8 mouse cellular contexts compared by ENCODE assay signal in genomic region chr7:128860141-128860540, GRCm38 (mm10).
DNase-seq lines count a peak whose midpoint lies in the region; ATAC-seq and TF ChIP-seq lines count a peak whose summit lies in the region.

No protein-coding gene starts in this region.

- POLR2A ChIA-PET in Patski (lab: Charles Lee), result no interaction called here

- 4% methylated on average over 3 of the region's 3 CpGs for WGBS in liver, embryonic 16.5 days (ENCODE audit: insufficient replicate concordance)

- peak; percentile 88 for TF ChIP-seq CTCF in Patski (IDR thresholded peaks at IDR 0.05)
- TF ChIP-seq CTCF in gastrocnemius, adult 2 months (IDR thresholded peaks at IDR 0.05), result peak; percentile 80

- no peaks in the 10 kb centered on the region for H3K4me1 ChIP-seq in liver, embryonic 16.5 days (ENCODE audit: control insufficient read depth, low read depth, low read length)

- no peak overlapping the region for H3K4me3 ChIP-seq in gastrocnemius, adult 2 months
- H3K4me3 ChIP-seq in liver, embryonic 16.5 days (ENCODE audit: low read depth, low read length), result no peak overlapping the region

- no peak for ATAC-seq in Patski
- ATAC-seq in liver, embryonic 16.5 days (ENCODE audit: low read depth), result peak; percentile 35; the same call in 1 of the 2 replicates

- H3K36me3 ChIP-seq in liver, embryonic 16.5 days (ENCODE audit: control insufficient read depth, insufficient read depth), result no peaks in the 10 kb centered on the region

- no peak overlapping the region for H3K4me2 ChIP-seq in liver, embryonic 16.5 days (ENCODE audit: low read depth, low read length)

- H3K27me3 ChIP-seq in Patski, result peaks cover 7% of the 10 kb centered on the region
- H3K27me3 ChIP-seq in liver, embryonic 16.5 days (ENCODE audit: control insufficient read depth, insufficient read depth, low read depth, low read length), result no peaks in the 10 kb centered on the region

- intact Hi-C loops in gastrocnemius, adult 2 months (cut with DNase I), result loop anchor here (2.0 to 5.0 kb wide), 2 partner anchors 447 to 647 kb away; no protein-coding TSS in a partner anchor

- H3K27ac ChIP-seq in gastrocnemius, adult 2 months, result no peak overlapping the region
- no peak overlapping the region for H3K27ac ChIP-seq in liver, embryonic 16.5 days (ENCODE audit: low read length)

- in situ Hi-C loops in Patski (cut with MboI; ENCODE audit: low pct_unique_long_range_greater_than_20kb), result no loop called here

- DNase-seq in A20 (ENCODE audit: low read depth, low spot score) (peak; percentile 63), Patski (ENCODE audit: low read depth, low spot score) (no peak)
- peak; percentile 70 to 80 for DNase-seq in cerebellum, postnatal 25 days
- DNase-seq in gastrocnemius, adult 2 months, result peak; percentile 63
- DNase-seq in kidney, postnatal 36 days, result peak; percentile 35 to 83
- DNase-seq in retina, postnatal 1 day, result peak; percentile 81
- DNase-seq in urinary bladder, postnatal 36 days (ENCODE audit: low spot score in 2 of 2), result peak; percentile 26 to 51

- no peak overlapping the region for H3K9ac ChIP-seq in liver, embryonic 16.5 days (ENCODE audit: low read depth, low read length)

- no peaks in the 10 kb centered on the region for H3K9me3 ChIP-seq in liver, embryonic 16.5 days (replicated peaks; ENCODE audit: control insufficient read depth, low read length)

- CTCF ChIA-PET in Patski (lab: Charles Lee), result interaction anchor here (1.6 kb wide), 1 partner anchor 15 kb away, joined by 3 read pairs; no protein-coding TSS in a partner anchor
